Mouse (Mus musculus) lung, embryonic 16.5 days (tissue): ENCODE measurements at regions not wholly inside any gene's neighbourhood (a gene's known extent, or its start where the extent isn't known, plus 50 kb on each side); places are given as distances from the start of the nearest gene placed in this dataset.

Experiments
- ATAC-seq: fragments of 200-750 bp; cut with Nextera tagmentation; 2 replicates; pipeline ENCODE4 v1.8.0; 2017; ENCODE audit warnings: low read depth, mild to moderate bottlenecking, moderate library complexity
- H3K27ac ChIP-seq: fragments of 300-500 bp; sonication (generic); 2 replicates; pipeline ENCODE4 v1.5.1; 2014; ENCODE audit warnings: mild to moderate bottlenecking, control low read depth, low read length
- H3K27me3 ChIP-seq: fragments of 300-500 bp; sonication (generic); 2 replicates; pipeline ENCODE4 v1.6.1; 2014; ENCODE audit warnings: low read depth, low read length, mixed read lengths; ENCODE audit not compliant: control insufficient read depth, insufficient read depth
- H3K36me3 ChIP-seq: fragments of 300-500 bp; sonication (generic); 2 replicates; pipeline ENCODE4 v1.6.1; 2014; ENCODE audit warnings: low read length; ENCODE audit not compliant: control insufficient read depth, insufficient read depth
- H3K4me1 ChIP-seq: fragments of 300-500 bp; sonication (generic); replicated peaks from 2 replicates; pipeline ENCODE4 v1.6.1; 2014; ENCODE audit warnings: low read length, mixed read lengths; ENCODE audit not compliant: control insufficient read depth, insufficient read depth
- H3K4me2 ChIP-seq: fragments of 300-500 bp; sonication (generic); 2 replicates; pipeline ENCODE4 v1.6.1; 2014; ENCODE audit warnings: low read depth, low read length, control low read depth
- H3K4me3 ChIP-seq: fragments of 300-500 bp; sonication (generic); 2 replicates; pipeline ENCODE4 v1.5.1; 2014; ENCODE audit warnings: mild to moderate bottlenecking, low read length, control low read depth
- H3K9ac ChIP-seq: fragments of 300-500 bp; sonication (generic); 2 replicates; pipeline ENCODE4 v1.6.1; 2014; ENCODE audit warnings: low read length, control low read depth
- H3K9me3 ChIP-seq: fragments of 300-500 bp; sonication (generic); 2 replicates; pipeline ENCODE4 v1.6.1; 2016; ENCODE audit warnings: low read length; ENCODE audit not compliant: control insufficient read depth
- WGBS: fragments of 180-500 bp; shearing (Covaris S2); extraction: QIAGEN DNeasy Blood & Tissue Kit; methylation state at CpG from one replicate; pipeline ENCODE4 v1.1.7; 2014; 5-methylcytosine and 5-hydroxymethylcytosine counted together

DNA sequence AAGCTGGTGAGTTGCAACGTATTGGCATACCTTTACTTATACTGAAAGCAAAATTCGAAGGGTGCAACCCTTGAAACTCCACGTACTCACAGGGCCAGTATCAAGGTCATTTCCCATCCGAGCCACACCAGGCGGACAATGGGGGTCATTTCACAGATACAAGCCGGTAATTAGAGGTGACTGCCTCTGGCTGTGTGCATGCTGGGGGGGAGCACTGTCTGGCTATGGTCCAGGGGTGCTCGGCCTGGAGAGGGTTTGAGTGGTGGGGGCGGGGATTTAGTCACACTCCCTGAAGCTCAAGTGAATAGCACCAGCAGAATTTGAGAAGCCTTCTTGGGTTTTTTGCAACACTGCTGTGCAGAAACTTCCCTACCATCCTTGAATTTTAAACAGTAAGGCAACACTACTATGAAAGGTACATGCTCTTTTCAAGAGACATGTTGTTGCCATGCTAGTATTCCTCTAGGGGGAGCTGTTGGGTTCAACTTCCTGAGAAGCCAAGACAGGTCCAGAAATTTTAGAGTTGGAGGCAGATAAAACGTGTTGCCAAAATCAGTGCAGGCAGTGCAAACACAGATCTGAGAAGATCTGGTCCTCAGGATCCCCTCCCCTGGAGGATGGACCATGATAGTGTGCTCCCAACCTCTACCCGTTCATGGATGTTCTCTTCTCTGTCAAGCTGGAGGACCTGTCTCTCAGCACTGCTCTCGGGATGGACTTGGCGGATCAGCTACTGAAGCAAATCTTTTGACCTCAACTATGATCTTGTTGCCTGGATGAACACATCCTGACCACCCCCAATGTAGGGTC lies 204.7 kb downstream of the 1700129C05Rik start:
- Histone ChIP-seq H3K9ac (no peak overlapping the region), H3K27ac (no peak overlapping the region), H3K4me3 (peak overlapping the region; percentile 10; the same call in 1 of the 2 replicates), H3K9me3 (no peaks in the 10 kb centered on the region), H3K36me3 (no peaks in the 10 kb centered on the region), H3K4me1 (peaks cover 9% of the 10 kb centered on the region), H3K27me3 (no peaks in the 10 kb centered on the region), H3K4me2 (peak overlapping the region; percentile 46)
- 46% methylated on average over 12 of the region's 12 CpGs for WGBS
- no peak for ATAC-seq

DNA sequence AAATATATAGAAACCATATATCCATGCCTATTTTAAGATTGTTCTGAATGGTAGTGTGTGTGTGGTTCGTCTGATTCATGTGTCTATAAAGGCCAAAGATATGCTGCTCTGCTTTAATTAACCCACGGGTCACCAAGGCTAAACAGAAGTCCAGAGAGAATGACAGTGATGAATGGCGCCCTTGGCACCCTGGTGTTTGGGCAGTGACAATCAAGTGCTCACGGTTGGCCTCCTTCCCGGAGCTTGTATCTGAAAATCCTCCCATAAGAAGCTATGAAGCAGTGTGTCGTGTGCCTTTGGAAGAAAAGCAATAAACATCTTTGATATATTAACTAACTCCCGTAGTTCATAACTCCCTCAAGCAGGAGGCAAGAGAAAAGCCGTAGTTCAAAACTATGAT lies 205.4 kb downstream of the 1700129C05Rik start:
- no peak overlapping the region for H3K27ac ChIP-seq
- peaks cover 9% of the 10 kb centered on the region for H3K4me1 ChIP-seq
- no peaks in the 10 kb centered on the region for H3K27me3 ChIP-seq
- WGBS: 13% methylated on average over 8 of the region's 8 CpGs
- no peak overlapping the region for H3K9ac ChIP-seq
- no peaks in the 10 kb centered on the region for H3K9me3 ChIP-seq
- H3K4me2 ChIP-seq: peak overlapping the region; percentile 46
- 0 out of 2 replicates have a peak, but pooled peaks have one; percentile 34 for ATAC-seq
- no peaks in the 10 kb centered on the region for H3K36me3 ChIP-seq
- H3K4me3 ChIP-seq: no peak overlapping the region

GRCm38 (mm10) chr14:58936131-58936530 lies 206.6 kb downstream of the 1700129C05Rik start:
- H3K4me1 ChIP-seq: peaks cover 9% of the 10 kb centered on the region
- no peaks in the 10 kb centered on the region for H3K27me3 ChIP-seq
- no peaks in the 10 kb centered on the region for H3K36me3 ChIP-seq
- H3K4me3 ChIP-seq: no peak overlapping the region
- WGBS: 86% methylated on average over 2 of the region's 2 CpGs
- no peak overlapping the region for H3K9ac ChIP-seq
- no peak for ATAC-seq
- H3K27ac ChIP-seq: no peak overlapping the region
- H3K9me3 ChIP-seq: no peaks in the 10 kb centered on the region
- no peak overlapping the region for H3K4me2 ChIP-seq

DNA sequence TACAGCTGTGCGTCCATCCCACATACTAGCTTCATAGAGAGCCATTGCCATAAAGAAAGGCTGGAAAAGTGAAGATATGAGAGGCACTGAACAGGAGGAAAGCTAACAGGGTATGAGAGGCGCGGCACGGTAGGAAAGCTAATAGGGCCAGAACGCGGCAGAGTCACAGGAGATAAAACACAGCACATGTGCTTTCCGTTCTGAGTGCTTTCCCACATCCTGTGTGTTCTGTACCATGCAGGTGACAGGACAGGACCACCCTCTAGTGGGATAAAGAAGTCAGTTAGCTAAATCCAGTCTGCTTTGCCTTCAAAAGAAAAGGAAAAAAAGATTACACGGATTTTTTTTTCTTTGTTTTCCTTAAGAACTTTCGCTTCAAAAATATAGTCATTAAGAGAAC lies 224.8 kb downstream of the 1700129C05Rik start:
- WGBS: 60% methylated on average over 9 of the region's 9 CpGs
- ATAC-seq: no peak
- no peak overlapping the region for H3K9ac ChIP-seq
- H3K27ac ChIP-seq: no peak overlapping the region
- H3K4me2 ChIP-seq: no peak overlapping the region
- no peaks in the 10 kb centered on the region for H3K27me3 ChIP-seq
- H3K4me3 ChIP-seq: no peak overlapping the region
- H3K4me1 ChIP-seq: no peaks in the 10 kb centered on the region
- no peaks in the 10 kb centered on the region for H3K36me3 ChIP-seq
- no peaks in the 10 kb centered on the region for H3K9me3 ChIP-seq

DNA sequence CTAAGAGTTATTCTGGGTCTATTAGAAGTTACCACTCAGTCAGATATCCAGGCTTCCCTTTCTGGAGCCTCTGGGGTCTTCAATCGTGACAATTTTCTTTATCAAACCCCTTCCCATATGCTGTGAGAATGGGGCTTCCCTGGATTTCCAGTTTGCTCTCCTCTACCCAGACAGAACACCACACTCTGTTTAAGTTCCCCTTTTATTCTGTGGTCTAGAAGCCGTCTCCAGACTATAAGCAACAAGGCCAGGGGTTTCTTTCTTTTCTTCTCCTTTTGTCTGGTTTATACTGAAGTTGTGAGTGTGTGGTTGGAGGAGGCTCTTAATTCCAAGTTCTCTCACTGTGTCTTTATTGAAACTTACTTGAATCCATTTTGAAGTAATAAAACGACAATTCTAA lies 225.5 kb downstream of the 1700129C05Rik start:
- Histone ChIP-seq H3K36me3 (no peaks in the 10 kb centered on the region), H3K27ac (no peak overlapping the region), H3K9ac (no peak overlapping the region), H3K27me3 (no peaks in the 10 kb centered on the region), H3K4me2 (no peak overlapping the region), H3K9me3 (no peaks in the 10 kb centered on the region), H3K4me1 (no peaks in the 10 kb centered on the region), H3K4me3 (no peak overlapping the region)
- 82% methylated on average over 3 of the region's 3 CpGs for WGBS
- ATAC-seq: no peak

GRCm38 (mm10) chr14:58914937-58915336 lies 227.8 kb downstream of the 1700129C05Rik start:
- no peak overlapping the region for H3K4me3 ChIP-seq
- no peaks in the 10 kb centered on the region for H3K4me1 ChIP-seq
- no peaks in the 10 kb centered on the region for H3K36me3 ChIP-seq
- ATAC-seq: no peak
- no peak overlapping the region for H3K9ac ChIP-seq
- no peaks in the 10 kb centered on the region for H3K9me3 ChIP-seq
- WGBS: 92% methylated on average over 3 of the region's 3 CpGs
- H3K27me3 ChIP-seq: no peaks in the 10 kb centered on the region
- no peak overlapping the region for H3K4me2 ChIP-seq
- H3K27ac ChIP-seq: no peak overlapping the region

- no peak overlapping the region for H3K27ac ChIP-seq
- ATAC-seq: no peak
- H3K36me3 ChIP-seq: no peaks in the 10 kb centered on the region
- H3K9me3 ChIP-seq: no peaks in the 10 kb centered on the region
- no peaks in the 10 kb centered on the region for H3K27me3 ChIP-seq
- no peaks in the 10 kb centered on the region for H3K4me1 ChIP-seq
- no peak overlapping the region for H3K9ac ChIP-seq
- H3K4me3 ChIP-seq: no peak overlapping the region
- WGBS: 100% methylated on average over 1 of the region's 1 CpGs
- H3K4me2 ChIP-seq: no peak overlapping the region
Observed at GRCm38 (mm10) chr14:58910846-58911245, 231.8 kb downstream of the 1700129C05Rik start.

GRCm38 (mm10) chr14:58907932-58908331 lies 234.8 kb downstream of the 1700129C05Rik start:
- no peak overlapping the region for H3K27ac ChIP-seq
- no peak overlapping the region for H3K4me2 ChIP-seq
- no peaks in the 10 kb centered on the region for H3K4me1 ChIP-seq
- H3K36me3 ChIP-seq: no peaks in the 10 kb centered on the region
- no peaks in the 10 kb centered on the region for H3K27me3 ChIP-seq
- ATAC-seq: peak; percentile 71
- WGBS: 53% methylated on average over 3 of the region's 3 CpGs
- no peak overlapping the region for H3K4me3 ChIP-seq
- no peaks in the 10 kb centered on the region for H3K9me3 ChIP-seq
- no peak overlapping the region for H3K9ac ChIP-seq

- Histone ChIP-seq H3K27ac (no peak overlapping the region), H3K4me2 (no peak overlapping the region), H3K4me3 (no peak overlapping the region), H3K9ac (no peak overlapping the region), H3K4me1 (no peaks in the 10 kb centered on the region), H3K36me3 (no peaks in the 10 kb centered on the region), H3K9me3 (no peaks in the 10 kb centered on the region), H3K27me3 (no peaks in the 10 kb centered on the region)
- peak; percentile 67; the same call in 1 of the 2 replicates for ATAC-seq
- WGBS: 66% methylated on average over 3 of the region's 3 CpGs
Observed at GRCm38 (mm10) chr14:58907359-58907758, 235.3 kb downstream of the 1700129C05Rik start.
